Mouse (Mus musculus) erythroblast, embryonic 14.5 days (primary cell): ENCODE measurements around the gene Rala.

ENCODE experiments used
- GATA1 ChIP-seq: IDR thresholded peaks from 2 replicates; pipeline ENCODE4 v1.6.1; 2012; ENCODE audit warnings: low read length, inconsistent platforms, mixed read lengths
- TAL1 ChIP-seq: IDR thresholded peaks from 3 replicates; pipeline ENCODE4 v1.6.1; 2012; ENCODE audit warnings: low read length, inconsistent platforms, mixed read lengths

DNA sequence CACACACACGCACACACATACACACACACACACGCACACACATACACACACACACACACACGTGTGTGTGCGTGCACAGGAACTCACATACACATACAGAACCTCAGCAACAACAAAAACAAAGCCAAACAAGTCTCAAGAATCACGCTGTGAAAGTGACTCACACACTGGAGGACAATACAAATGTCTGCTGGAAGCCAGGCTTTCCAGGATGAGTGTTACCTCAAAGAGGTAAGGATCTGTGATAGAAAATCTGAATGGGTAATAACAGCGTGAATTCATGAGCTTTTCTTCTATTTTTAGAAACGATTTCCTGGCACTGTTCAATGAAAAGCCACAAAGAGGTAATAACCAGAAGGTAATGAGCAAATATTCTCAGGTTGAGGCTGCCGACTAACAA, 59.8 kb downstream of the Rala start:
- TF ChIP-seq TAL1 (no peak), GATA1 (no peak)
